Mouse (Mus musculus) erythroblast, embryonic 14.5 days (primary cell): ENCODE data around the gene Ugt1a5.

Experiments
- GATA1 ChIP-seq: IDR thresholded peaks from 2 replicates; pipeline ENCODE4 v1.6.1; 2012; ENCODE audit warnings: low read length, inconsistent platforms, mixed read lengths
- TAL1 ChIP-seq: IDR thresholded peaks from 3 replicates; pipeline ENCODE4 v1.6.1; 2012; ENCODE audit warnings: low read length, inconsistent platforms, mixed read lengths

- no peak for TF ChIP-seq TAL1
- no peak for TF ChIP-seq GATA1
Observed at GRCm38 (mm10) chr1:88234646-88235045, 68.8 kb downstream of the Ugt1a5 start.
